Mouse (Mus musculus) myocyte (in vitro differentiated cells): ENCODE measurements around the gene Tstd2. TPM values are rescaled to one million over a fixed set of nuclear protein-coding genes. Genes with fewer than 3 reads are reported as not detected.

Experiments used
- H3K27me3 ChIP-seq: one replicate; pipeline ENCODE4 v1.6.1; 2011; ENCODE audit not compliant: control insufficient read depth, insufficient read depth, insufficient read length
- H3K36me3 ChIP-seq: one replicate; pipeline ENCODE4 v1.6.1; 2011; ENCODE audit not compliant: control insufficient read depth, insufficient read depth
- H3K4me2 ChIP-seq: one replicate; pipeline ENCODE4 v1.6.1; 2011; ENCODE audit warnings: low read depth, control low read depth
- H3K4me3 ChIP-seq: one replicate; pipeline ENCODE4 v1.5.1; 2011; ENCODE audit warnings: mild to moderate bottlenecking, control low read depth, moderate library complexity
- H3K79me2 ChIP-seq: one replicate; pipeline ENCODE4 v1.6.1; 2011; ENCODE audit not compliant: control insufficient read depth, insufficient read depth
- H3ac ChIP-seq: one replicate; pipeline ENCODE4 v1.6.1; 2011; ENCODE audit not compliant: control insufficient read depth, insufficient read length
- CEBPB ChIP-seq: IDR thresholded peaks from 2 replicates; pipeline ENCODE4 v1.6.1; 2011; ENCODE audit warnings: mild to moderate bottlenecking, moderate library complexity; ENCODE audit not compliant: poor library complexity, insufficient read depth, severe bottlenecking
- E2F4 ChIP-seq: IDR thresholded peaks from one replicate; pipeline ENCODE4 v1.6.1; 2011; ENCODE audit warnings: mild to moderate bottlenecking, control low read depth, moderate library complexity; ENCODE audit not compliant: insufficient read depth
- MAX ChIP-seq: IDR thresholded peaks from one replicate; pipeline ENCODE4 v1.6.1; 2011; ENCODE audit warnings: low read depth, mild to moderate bottlenecking, control low read depth
- MYOD1 ChIP-seq, 3 experiments: IDR thresholded peaks; one replicate each; pipeline ENCODE4 v1.6.1; 2011; ENCODE audit warnings: control low read depth in 2 of 3, low read depth in 2 of 3, mild to moderate bottlenecking in 2 of 3, moderate library complexity in 1 of 3; ENCODE audit not compliant: insufficient read length in 2 of 3, control insufficient read depth in 1 of 3
- MYOG ChIP-seq, 3 experiments: IDR thresholded peaks; one replicate each; pipeline ENCODE4 v1.6.1; 2011; ENCODE audit warnings: control low read depth in 2 of 3, low read depth in 2 of 3, mild to moderate bottlenecking in 2 of 3; ENCODE audit not compliant: insufficient read length in 2 of 3, control insufficient read depth in 1 of 3, insufficient read depth in 1 of 3
- POLR2A ChIP-seq: IDR thresholded peaks from one replicate; pipeline ENCODE4 v1.6.1; 2011; ENCODE audit warnings: low read depth, mild to moderate bottlenecking, control low read depth, moderate library complexity; ENCODE audit not compliant: insufficient read length
- POLR2AphosphoS2 ChIP-seq: IDR thresholded peaks from one replicate; pipeline ENCODE4 v1.6.1; 2011; ENCODE audit warnings: low read depth, control low read depth; ENCODE audit not compliant: insufficient read length
- REST ChIP-seq: IDR thresholded peaks from one replicate; pipeline ENCODE4 v1.6.1; 2011; ENCODE audit warnings: mild to moderate bottlenecking, control low read depth, moderate library complexity; ENCODE audit not compliant: insufficient read depth, insufficient read length
- SRF ChIP-seq: IDR thresholded peaks from one replicate; pipeline ENCODE4 v1.6.1; 2011; ENCODE audit warnings: low read depth; ENCODE audit not compliant: control insufficient read depth, insufficient read length
- TCF12 ChIP-seq: IDR thresholded peaks from one replicate; pipeline ENCODE4 v1.6.1; 2011; ENCODE audit warnings: mild to moderate bottlenecking, control low read depth; ENCODE audit not compliant: poor library complexity, insufficient read depth, severe bottlenecking
- TCF3 ChIP-seq: IDR thresholded peaks from one replicate; pipeline ENCODE4 v1.6.1; 2011; ENCODE audit warnings: low read depth, control low read depth; ENCODE audit not compliant: insufficient read length
- USF1 ChIP-seq: IDR thresholded peaks from one replicate; pipeline ENCODE4 v1.6.1; 2011; ENCODE audit warnings: low read depth, mild to moderate bottlenecking, control low read depth, moderate library complexity
- polyA plus RNA-seq: library from polyadenylated mRNA; unstranded; fragments of >200 nt; fragmentation: generic; extraction: Trizol; gene quantifications from one replicate; pipeline ENCODE4 v1.2.1, GENCODE M21; 2012; ENCODE audit warnings: missing spikeins

The Tstd2 gene
- polyA plus RNA-seq, 1 experiment = 14.9 TPM

DNA sequence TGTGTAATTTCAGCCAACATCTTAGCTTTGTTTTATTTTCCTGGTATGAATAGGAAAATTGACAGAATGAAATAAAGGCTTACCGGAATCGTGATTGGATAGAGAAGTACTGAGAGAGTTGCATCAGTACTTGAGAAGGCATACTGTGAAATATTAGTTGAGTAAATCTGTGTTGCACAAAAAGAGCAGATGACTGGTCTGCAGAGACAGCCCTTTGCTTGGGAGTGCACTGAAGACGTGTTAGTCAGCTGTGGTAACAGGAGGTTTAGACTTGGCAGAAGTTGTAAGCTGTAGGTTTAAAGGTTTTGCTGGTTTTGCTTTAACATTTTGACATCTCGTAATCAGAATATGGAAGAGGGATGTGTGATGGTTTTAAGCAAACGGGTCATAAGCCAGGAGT, 27.3 kb upstream of the Tstd2 start:
- H3K27me3 ChIP-seq = no peaks in the 10 kb centered on the region
- no peak overlapping the region for H3K4me2 ChIP-seq
- H3K36me3 ChIP-seq = peaks cover 72% of the 10 kb centered on the region
- TF ChIP-seq MYOD1 (IDR thresholded peaks at IDR 0.05; ENCODE audit: control insufficient read depth in 1 of 3, insufficient read length in 2 of 3, low read depth in 2 of 3) (no peak), TCF3 (no peak), POLR2AphosphoS2 (no peak), TCF12 (no peak)
- no peak overlapping the region for H3ac ChIP-seq
- no peak overlapping the region for H3K4me3 ChIP-seq
- no peaks in the 10 kb centered on the region for H3K79me2 ChIP-seq

DNA sequence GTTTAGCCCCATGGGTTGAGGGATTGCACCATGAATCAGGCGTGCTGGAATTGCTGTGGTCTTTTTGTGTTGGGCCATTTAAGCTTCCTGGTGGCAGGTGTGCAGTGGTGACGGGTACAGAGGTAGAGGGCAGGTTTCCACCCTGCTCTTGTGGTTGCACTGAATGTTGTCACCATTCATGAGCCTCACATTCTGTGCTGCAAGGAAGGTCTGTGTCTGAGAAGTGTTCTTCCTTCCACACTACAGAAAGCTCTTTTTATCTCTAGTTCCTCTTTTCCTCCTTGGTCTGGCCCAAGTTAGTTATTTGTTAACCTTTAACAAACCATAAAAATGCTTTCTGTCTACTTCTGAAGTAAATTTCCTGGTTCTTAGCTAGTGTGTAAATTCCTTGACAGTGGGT, 25.5 kb upstream of the Tstd2 start:
- Histone ChIP-seq H3ac (no peak overlapping the region), H3K27me3 (no peaks in the 10 kb centered on the region), H3K79me2 (no peaks in the 10 kb centered on the region), H3K36me3 (peaks cover 80% of the 10 kb centered on the region), H3K4me3 (no peak overlapping the region), H3K4me2 (no peak overlapping the region)
- no peak for TF ChIP-seq POLR2AphosphoS2
- no peak for TF ChIP-seq SRF
- no peak for TF ChIP-seq MYOG (IDR thresholded peaks at IDR 0.05; ENCODE audit: control insufficient read depth in 1 of 3, insufficient read depth in 1 of 3, insufficient read length in 2 of 3, low read depth in 2 of 3)

DNA sequence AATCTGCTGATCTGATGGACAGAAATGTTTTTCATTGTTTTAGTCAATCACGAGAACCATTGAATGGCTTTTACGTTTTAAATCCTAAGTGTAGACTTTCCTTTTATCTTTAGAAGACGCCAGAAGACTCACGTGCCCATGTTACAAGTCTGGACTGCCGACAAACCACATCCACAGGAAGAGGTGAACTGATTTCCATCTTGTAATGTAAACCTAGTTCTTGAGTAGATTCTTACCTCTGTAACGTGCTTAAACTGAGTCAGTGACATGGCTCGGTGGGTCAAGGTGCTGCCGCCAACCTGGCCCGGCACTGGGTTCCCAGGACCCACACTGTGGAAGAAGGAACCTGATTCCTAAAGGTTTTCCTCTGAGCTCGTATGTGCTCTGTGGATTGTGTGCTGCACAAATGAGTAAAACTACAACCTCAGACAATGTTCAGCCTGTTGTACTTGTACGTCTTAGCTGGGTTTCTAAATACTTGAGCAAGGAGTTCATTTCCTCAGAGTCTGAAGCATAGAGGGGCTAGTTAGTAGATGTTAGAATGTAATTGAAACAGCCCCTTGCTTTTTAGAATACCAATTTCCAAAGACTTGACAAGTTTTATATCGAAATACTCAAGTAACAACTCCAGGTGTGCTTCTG, 13.5 kb upstream of the Tstd2 start:
- TF ChIP-seq TCF3 (no peak), TCF12 (no peak), E2F4 (no peak), MAX (no peak), POLR2A (no peak), MYOD1 (IDR thresholded peaks at IDR 0.05; ENCODE audit: control insufficient read depth in 1 of 3, insufficient read length in 2 of 3, low read depth in 2 of 3) (no peak), REST (no peak), POLR2AphosphoS2 (no peak), SRF (no peak), USF1 (no peak), MYOG (IDR thresholded peaks at IDR 0.05; ENCODE audit: control insufficient read depth in 1 of 3, insufficient read depth in 1 of 3, insufficient read length in 2 of 3, low read depth in 2 of 3) (no peak), CEBPB (no peak)
- Histone ChIP-seq H3K4me2 (no peak overlapping the region), H3ac (no peak overlapping the region), H3K79me2 (no peaks in the 10 kb centered on the region), H3K36me3 (peaks cover 64% of the 10 kb centered on the region), H3K27me3 (no peaks in the 10 kb centered on the region), H3K4me3 (no peak overlapping the region)

DNA sequence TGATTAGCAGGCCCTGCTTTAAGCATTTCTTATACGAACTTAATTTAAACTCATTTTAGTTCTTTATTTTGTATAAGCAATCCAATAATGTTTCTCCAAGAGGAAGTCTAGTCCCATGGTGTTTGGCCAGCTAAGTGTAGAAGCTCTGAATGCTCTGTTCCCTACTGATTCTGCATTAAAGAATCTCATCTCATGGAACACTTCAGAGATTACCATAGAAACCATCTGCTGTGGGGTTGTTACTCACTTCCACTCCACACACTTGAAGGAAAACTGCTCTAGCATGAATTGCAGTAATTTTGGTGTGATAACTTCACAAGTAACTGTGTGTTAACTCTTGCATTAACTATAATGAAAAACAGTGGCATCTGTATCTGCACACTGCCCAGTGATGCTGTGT, 8.4 kb upstream of the Tstd2 start:
- no peak for TF ChIP-seq CEBPB
- no peak for TF ChIP-seq MYOD1 (IDR thresholded peaks at IDR 0.05; ENCODE audit: control insufficient read depth in 1 of 3, insufficient read length in 2 of 3, low read depth in 2 of 3)
- TF ChIP-seq E2F4 = no peak
- TF ChIP-seq POLR2AphosphoS2 = no peak
- TF ChIP-seq TCF3 = no peak
- TF ChIP-seq TCF12 = no peak
- no peak for TF ChIP-seq MYOG (IDR thresholded peaks at IDR 0.05; ENCODE audit: control insufficient read depth in 1 of 3, insufficient read depth in 1 of 3, insufficient read length in 2 of 3, low read depth in 2 of 3)
- no peak for TF ChIP-seq REST
- no peak for TF ChIP-seq USF1
- TF ChIP-seq POLR2A = no peak
- TF ChIP-seq MAX = no peak
- TF ChIP-seq SRF = no peak
- Histone ChIP-seq H3ac (no peak overlapping the region), H3K4me3 (no peak overlapping the region), H3K27me3 (no peaks in the 10 kb centered on the region), H3K36me3 (peaks cover 24% of the 10 kb centered on the region), H3K4me2 (no peak overlapping the region), H3K79me2 (peaks cover 27% of the 10 kb centered on the region)

DNA sequence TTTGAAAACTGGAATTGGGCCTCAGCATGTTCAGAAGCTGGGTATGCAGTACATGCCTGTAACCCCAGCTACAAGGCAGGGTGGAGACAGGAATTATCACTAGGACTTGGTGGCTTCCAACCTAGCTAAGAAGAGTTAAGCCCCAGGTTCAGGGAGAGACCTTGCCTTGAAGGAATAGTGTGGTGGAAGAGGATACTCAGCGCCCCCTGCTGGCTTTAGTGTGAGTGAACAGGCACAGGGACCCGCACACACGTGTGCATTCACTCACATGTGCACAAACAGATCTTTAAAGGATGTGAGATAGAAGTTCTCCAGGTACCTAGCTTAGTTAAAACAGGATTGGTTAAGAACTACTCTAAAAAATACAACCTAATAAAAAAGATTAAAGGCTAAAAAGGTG, 5.8 kb upstream of the Tstd2 start:
- H3K79me2 ChIP-seq = peaks cover 53% of the 10 kb centered on the region
- TF ChIP-seq TCF3 (no peak), POLR2AphosphoS2 (no peak), MAX (no peak), TCF12 (no peak), SRF (no peak), REST (no peak), POLR2A (no peak), USF1 (no peak), E2F4 (no peak), CEBPB (no peak), MYOG (IDR thresholded peaks at IDR 0.05; ENCODE audit: control insufficient read depth in 1 of 3, insufficient read depth in 1 of 3, insufficient read length in 2 of 3, low read depth in 2 of 3) (no peak), MYOD1 (IDR thresholded peaks at IDR 0.05; ENCODE audit: control insufficient read depth in 1 of 3, insufficient read length in 2 of 3, low read depth in 2 of 3) (no peak)
- H3K4me2 ChIP-seq = no peak overlapping the region
- no peak overlapping the region for H3ac ChIP-seq
- H3K4me3 ChIP-seq = no peak overlapping the region
- peaks cover 11% of the 10 kb centered on the region for H3K36me3 ChIP-seq
- no peaks in the 10 kb centered on the region for H3K27me3 ChIP-seq
